Mouse (Mus musculus): ENCODE results near the gene Fkbp15.

DNA sequence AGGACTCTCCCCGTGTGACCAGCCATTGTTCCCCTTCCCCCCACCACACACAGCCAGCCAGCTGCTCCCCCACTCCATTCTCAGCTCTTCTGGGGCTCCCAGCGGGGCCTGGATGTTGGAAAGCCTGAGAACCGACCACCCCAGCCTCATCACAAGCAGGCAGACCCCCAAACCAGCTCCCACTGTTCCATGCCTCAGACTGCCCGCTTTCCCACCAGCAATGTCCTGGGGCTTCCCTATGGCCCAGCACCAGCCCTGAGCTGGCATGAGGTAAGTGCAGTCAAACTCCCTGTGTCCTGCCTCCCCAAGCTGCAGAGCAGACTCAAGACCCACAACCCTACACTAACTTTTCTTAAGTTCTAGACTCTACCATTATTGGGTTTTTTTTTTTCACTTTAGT lies 45.8 kb upstream of the Fkbp15 start:
- TF ChIP-seq EP300 (IDR thresholded peaks at IDR 0.05; ENCODE audit: low read depth) = no peak
- no peak for TF ChIP-seq CTCF (IDR thresholded peaks at IDR 0.05; ENCODE audit: low read depth)
